Mouse (Mus musculus) spleen, adult 10 weeks (tissue): ENCODE measurements around the gene Creb3. TPM values are rescaled to one million over a fixed set of nuclear protein-coding genes. Genes with fewer than 3 reads are reported as not detected.

ENCODE experiments used
- polyA plus RNA-seq: library from polyadenylated mRNA; stranded (reverse); fragments of 350-450 nt; fragmentation: Illumina TruSeq; extraction: RNeasy Lipid Tissue Mini Kit (QIAGEN cat#74804); gene quantifications from one replicate; pipeline ENCODE4 v1.2.3, GENCODE M21; 2015; ENCODE audit warnings: low replicate concordance; ENCODE audit not compliant: insufficient read depth

Gene Creb3
- polyA plus RNA-seq: 64.5 TPM

GRCm38 (mm10) chr4:43561997-43562768, at the start of gene Creb3, which contains the start of gene Tln1:
Gene Creb3 (plus strand): TSS chr4:43562332.
Gene Tln1 (minus strand): TSS chr4:43562691.

GRCm38 (mm10) chr4:43578376-43579204, 16.5 kb downstream of the Creb3 start, which contains the start of the genes Rgp1 and Gba2:
Gene Rgp1 (plus strand): TSS chr4:43578715.
Gene Gba2 (minus strand): TSS chr4:43578873.

GRCm38 (mm10) chr4:43584444-43585416, 22.6 kb downstream of the Creb3 start, which contains the start of gene Msmp:
Gene Msmp (minus strand): TSS chr4:43584494.

Other genes with a start within 250 kb of the Creb3 start
- 1.6 TPM for gene Rusc2, start 180.4 kb upstream of the Creb3 start, polyA plus RNA-seq
- gene Fam166b, start 133.2 kb upstream of the Creb3 start, polyA plus RNA-seq: not detected
- 6.2 TPM for gene Tesk1, start 120.4 kb upstream of the Creb3 start, polyA plus RNA-seq
- 389 TPM for gene Cd72, start 107.7 kb upstream of the Creb3 start, polyA plus RNA-seq
- 11.4 TPM for gene Sit1, start 78.6 kb upstream of the Creb3 start, polyA plus RNA-seq
- 47.6 TPM for gene Ccdc107, start 69.4 kb upstream of the Creb3 start, polyA plus RNA-seq
- gene Arhgef39, start 62.6 kb upstream of the Creb3 start, polyA plus RNA-seq: 9.4 TPM
- 2.7 TPM for gene Car9, start 55.4 kb upstream of the Creb3 start, polyA plus RNA-seq
- 31.3 TPM for gene Tpm2, start 38.6 kb upstream of the Creb3 start, polyA plus RNA-seq
- gene Tln1, start 359 bp downstream of the Creb3 start, polyA plus RNA-seq: 194 TPM
- gene Rgp1, start 16.4 kb downstream of the Creb3 start, polyA plus RNA-seq: 28.8 TPM
- gene Gba2, start 16.5 kb downstream of the Creb3 start, polyA plus RNA-seq: 24.6 TPM
- gene Msmp, start 22.2 kb downstream of the Creb3 start, polyA plus RNA-seq: 0.37 TPM
- gene Npr2, start 69.6 kb downstream of the Creb3 start, polyA plus RNA-seq: 10.0 TPM
- gene Spag8, start 91.3 kb downstream of the Creb3 start, polyA plus RNA-seq: not detected
- gene Hint2, start 94.1 kb downstream of the Creb3 start, polyA plus RNA-seq: 23.5 TPM
- 2.1 TPM for gene Tmem8b, start 106.6 kb downstream of the Creb3 start, polyA plus RNA-seq
- gene Fam221b, start 106.8 kb downstream of the Creb3 start, polyA plus RNA-seq: 0.07 TPM
- not detected for gene Olfr70, start 138.5 kb downstream of the Creb3 start, polyA plus RNA-seq
- not detected for gene Olfr71, start 147.9 kb downstream of the Creb3 start, polyA plus RNA-seq
- 0.28 TPM for gene Hrct1, start 164.9 kb downstream of the Creb3 start, polyA plus RNA-seq
- 0.07 TPM for gene Spaar, start 167.7 kb downstream of the Creb3 start, polyA plus RNA-seq
- not detected for gene Olfr159, start 208.7 kb downstream of the Creb3 start, polyA plus RNA-seq